Mouse (Mus musculus): ENCODE measurements at regions not wholly inside any gene's neighbourhood (a gene's known extent, or its start where the extent isn't known, plus 50 kb on each side); places are given as distances from the start of the nearest gene placed in this dataset.

- DNase-seq (ENCODE audit: low spot score): no peak
Measured at GRCm38 (mm10) chr9:27556315-27557225, 160.0 kb downstream of the Spata19 start.

- DNase-seq (ENCODE audit: low spot score): no peak
Measured at GRCm38 (mm10) chr9:27557886-27558285, 161.3 kb downstream of the Spata19 start.

DNA sequence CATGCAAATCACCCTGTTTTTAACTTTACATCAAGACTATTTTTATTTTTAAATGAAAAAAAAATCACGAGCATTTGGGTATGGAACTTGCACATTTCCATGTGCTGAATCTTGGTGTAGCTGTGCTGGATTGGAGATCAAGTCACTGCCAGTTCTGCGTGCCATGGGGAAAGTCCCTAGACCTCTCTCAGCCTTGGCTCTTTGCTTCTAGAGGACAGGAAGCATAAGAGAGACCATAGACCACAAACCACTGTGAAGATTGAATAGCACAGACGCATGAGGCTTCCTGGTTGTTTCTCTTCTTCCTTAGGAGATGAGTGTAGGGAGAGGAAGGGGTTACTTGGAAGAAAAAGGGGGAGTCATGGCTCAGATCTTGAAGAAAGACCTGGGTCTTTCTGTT lies 161.7 kb downstream of the Spata19 start:
- DNase-seq (ENCODE audit: low spot score): no peak

- peak; percentile 3 for DNase-seq (ENCODE audit: low spot score)
Measured at GRCm38 (mm10) chr9:27568372-27569053, 171.9 kb downstream of the Spata19 start.

- DNase-seq (ENCODE audit: low spot score): peak; percentile 1
Measured at GRCm38 (mm10) chr9:27569054-27569387, 172.4 kb downstream of the Spata19 start.

- peak; percentile 39 for DNase-seq (ENCODE audit: low spot score)
Measured at GRCm38 (mm10) chr9:27617096-27617839, 173.3 kb upstream of the Opcml start.

DNA sequence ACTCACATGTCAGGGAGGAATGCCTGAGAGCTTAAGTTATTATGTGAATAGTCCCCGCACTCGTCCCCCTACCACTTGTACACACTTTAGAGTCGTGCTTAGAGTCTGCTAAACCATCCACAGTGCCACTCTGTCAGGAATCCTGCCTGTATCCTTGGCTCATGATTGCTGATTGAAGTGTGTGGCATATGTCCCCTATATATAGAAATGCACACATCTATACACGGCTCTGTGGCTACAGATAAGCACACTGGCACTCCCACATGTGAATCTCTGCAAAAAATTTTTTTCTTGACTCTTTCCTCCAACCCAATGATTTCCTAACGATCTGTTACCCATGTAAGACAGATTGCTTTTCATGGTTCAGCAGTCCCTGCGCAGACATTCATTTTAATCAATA lies 155.7 kb upstream of the Opcml start:
- no peak for DNase-seq (ENCODE audit: low spot score)

- DNase-seq (ENCODE audit: low spot score): no peak
Measured at GRCm38 (mm10) chr9:27640611-27641010, 150.0 kb upstream of the Opcml start.

DNA sequence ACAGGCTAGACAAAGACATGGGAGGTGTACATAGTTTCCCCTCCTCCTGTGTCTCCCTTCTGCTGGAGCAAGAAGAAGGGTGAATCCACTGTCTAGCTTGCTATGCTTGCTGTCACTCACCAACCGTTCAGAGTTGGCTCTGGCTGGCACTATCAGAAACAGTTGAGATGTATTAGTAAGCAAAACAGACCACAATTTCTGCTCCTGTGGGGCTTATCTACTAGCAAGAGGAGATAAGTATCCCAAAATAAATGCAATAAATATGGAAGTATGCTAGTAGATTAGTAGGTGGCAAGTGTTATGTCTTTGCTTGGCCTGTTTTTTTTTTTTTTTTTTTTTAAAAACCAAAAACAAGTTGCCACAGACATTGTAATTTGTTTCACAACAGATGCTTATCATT lies 147.3 kb upstream of the Opcml start:
- no peak for DNase-seq (ENCODE audit: low spot score)

DNA sequence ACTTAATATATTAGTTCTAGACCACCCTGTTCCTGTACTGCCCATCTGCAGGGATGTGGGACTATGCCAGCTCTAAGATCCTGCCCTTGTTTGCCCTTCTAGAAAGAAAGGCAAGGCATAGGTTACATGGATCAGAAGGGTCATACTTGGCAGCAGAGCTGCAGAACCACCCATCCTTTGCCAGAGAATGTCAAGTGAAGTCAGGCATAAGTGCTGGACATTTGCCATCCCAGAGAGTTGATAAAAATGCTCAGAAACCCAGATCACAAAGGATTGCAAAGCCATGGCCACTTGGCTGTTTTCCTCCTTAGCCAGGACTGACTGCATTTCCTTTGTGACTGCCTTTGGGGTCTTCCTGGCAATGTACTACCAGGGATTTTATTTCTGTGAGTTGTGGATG lies 146.7 kb upstream of the Opcml start:
- no peak for DNase-seq (ENCODE audit: low spot score)

- DNase-seq (ENCODE audit: low spot score): no peak
Measured at GRCm38 (mm10) chr9:27645435-27645834, 145.1 kb upstream of the Opcml start.

- no peak for DNase-seq (ENCODE audit: low spot score)
Measured at GRCm38 (mm10) chr9:27646100-27646499, 144.5 kb upstream of the Opcml start.

- no peak for DNase-seq (ENCODE audit: low spot score)
Measured at GRCm38 (mm10) chr9:27646956-27647355, 143.6 kb upstream of the Opcml start.

DNA sequence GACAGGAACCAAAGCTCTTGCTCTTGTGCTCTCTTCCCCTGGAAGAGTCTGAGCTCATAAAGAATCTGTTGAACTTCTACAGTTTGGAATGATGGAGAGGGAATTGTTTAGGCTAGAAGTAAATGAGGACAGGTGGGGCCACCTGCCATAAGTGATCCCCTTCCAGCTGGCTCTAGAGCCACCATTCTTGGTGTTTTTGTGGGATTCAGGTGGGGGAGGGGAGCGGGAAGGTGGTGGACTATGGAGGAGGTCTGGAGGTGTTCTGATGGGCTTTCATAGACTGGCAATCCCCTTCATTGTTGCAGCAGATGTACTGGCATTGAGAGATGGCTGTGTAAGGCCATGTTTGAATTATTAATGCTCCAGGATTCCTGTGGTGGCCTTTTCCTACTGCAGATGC lies 132.6 kb upstream of the Opcml start:
- no peak for DNase-seq (ENCODE audit: low spot score)

DNA sequence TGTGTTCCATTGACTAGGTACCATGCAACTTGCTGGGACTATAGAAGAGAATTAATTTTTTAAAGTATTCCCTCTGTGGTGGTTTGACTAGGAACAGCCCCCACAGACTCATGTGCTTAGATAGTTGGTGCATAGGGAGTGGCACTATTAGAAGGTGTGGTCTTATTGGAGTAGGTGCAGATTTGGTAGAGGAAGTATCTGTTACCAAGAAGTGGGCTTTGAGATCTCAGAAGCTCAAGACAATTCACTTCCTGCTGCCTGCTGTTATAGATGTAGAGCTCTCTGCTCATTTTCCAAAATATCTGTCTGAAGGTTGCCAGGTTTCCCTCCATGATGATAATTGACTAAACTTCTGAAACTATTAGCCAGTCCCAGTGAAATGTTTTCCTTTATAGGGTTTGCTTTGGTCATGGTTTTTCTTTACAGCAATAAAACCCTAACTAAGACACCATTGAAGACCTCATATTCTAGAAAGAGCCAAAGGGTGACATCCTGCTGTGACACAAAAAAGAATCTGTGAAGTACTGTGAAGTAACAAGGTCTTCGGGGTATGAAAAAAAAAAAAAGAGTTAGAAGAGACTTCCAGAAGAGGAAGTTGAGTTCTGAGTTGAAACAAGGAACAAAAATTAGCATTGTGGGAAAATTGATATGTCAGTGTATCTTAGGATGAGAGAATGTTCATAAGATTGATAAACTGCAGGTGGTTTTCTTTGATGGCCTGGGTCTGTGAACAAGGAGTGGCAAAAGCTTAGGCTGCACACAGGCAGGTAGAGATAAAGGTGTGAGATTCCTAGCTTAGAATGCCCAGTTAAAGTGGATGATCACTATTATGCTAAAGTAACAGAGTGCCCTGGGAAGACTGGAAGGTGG lies 128.9 kb upstream of the Opcml start:
- no peak for DNase-seq (ENCODE audit: low spot score)

GRCm38 (mm10) chr9:27663230-27663629 lies 127.3 kb upstream of the Opcml start:
- no peak for DNase-seq (ENCODE audit: low spot score)

- no peak for DNase-seq (ENCODE audit: low spot score)
Measured at GRCm38 (mm10) chr9:27665659-27666058, 124.9 kb upstream of the Opcml start.

DNA sequence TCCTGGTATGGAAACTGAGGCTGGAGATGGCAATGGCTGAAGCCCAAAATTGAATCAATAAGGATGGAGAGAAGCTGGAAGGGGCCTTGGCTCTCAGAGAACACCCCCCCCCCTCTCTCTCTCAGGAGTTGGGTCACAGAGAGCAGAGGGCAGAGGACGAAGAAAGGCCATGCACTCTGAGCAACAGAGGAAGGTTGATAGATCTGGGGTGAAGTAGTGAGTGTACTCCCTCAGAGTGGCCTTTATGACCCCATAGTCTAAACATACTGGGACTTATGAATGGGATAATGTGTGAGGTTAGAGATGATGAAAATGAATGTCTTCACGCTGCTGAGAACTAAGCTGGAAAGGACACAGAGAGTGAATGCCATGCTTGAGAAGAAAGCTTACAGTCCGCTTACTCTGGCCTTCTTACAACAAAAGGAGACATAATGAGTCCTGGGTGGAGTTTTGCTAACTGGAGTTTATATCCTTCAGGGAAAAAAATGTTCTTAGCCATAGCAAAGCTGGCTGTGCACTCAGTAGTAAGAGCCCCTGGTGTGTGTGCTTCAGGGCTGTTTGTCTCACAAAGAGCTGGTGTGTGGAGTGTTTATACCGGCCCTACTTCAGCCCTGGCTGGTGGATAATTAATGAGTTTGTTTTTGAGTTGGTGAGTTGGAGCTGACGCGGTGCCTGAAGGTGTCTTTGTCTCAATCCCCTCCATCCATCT lies 120.4 kb upstream of the Opcml start:
- DNase-seq (ENCODE audit: low spot score): no peak

GRCm38 (mm10) chr9:27685325-27685724 lies 105.2 kb upstream of the Opcml start:
- DNase-seq (ENCODE audit: low spot score): no peak

GRCm38 (mm10) chr9:27691616-27692015 lies 99.0 kb upstream of the Opcml start:
- DNase-seq (ENCODE audit: low spot score): no peak

GRCm38 (mm10) chr9:27692751-27693150 lies 97.8 kb upstream of the Opcml start:
- no peak for DNase-seq (ENCODE audit: low spot score)

Measured in layer of hippocampus, adult 9-10 months (tissue).